Mouse (Mus musculus): ENCODE measurements at regions not wholly inside any gene's neighbourhood (a gene's known extent, or its start where the extent isn't known, plus 50 kb on each side); places are given as distances from the start of the nearest gene placed in this dataset.
A peak's percentile ranks its signal among the peaks of the same experiment; 100 is the strongest.

GRCm38 (mm10) chr1:108102607-108103006, 512.8 kb downstream of the Serpinb8 start:
- no peak for DNase-seq (ENCODE audit: low read depth, low spot score)

GRCm38 (mm10) chr1:108110984-108111383, 521.2 kb downstream of the Serpinb8 start:
- no peak for DNase-seq (ENCODE audit: low read depth, low spot score)

- no peak for DNase-seq (ENCODE audit: low read depth, low spot score)
Measured at GRCm38 (mm10) chr1:108127393-108127792, 537.6 kb downstream of the Serpinb8 start.

- DNase-seq (ENCODE audit: low read depth, low spot score) = no peak
Measured at GRCm38 (mm10) chr1:108132006-108132405, 542.2 kb downstream of the Serpinb8 start.

- DNase-seq (ENCODE audit: low read depth, low spot score) = peak; percentile 81
Measured at GRCm38 (mm10) chr1:108135346-108135745, 545.5 kb downstream of the Serpinb8 start.

GRCm38 (mm10) chr1:108144114-108144513, 554.3 kb downstream of the Serpinb8 start:
- no peak for DNase-seq (ENCODE audit: low read depth, low spot score)

GRCm38 (mm10) chr1:108181350-108182167, 591.8 kb downstream of the Serpinb8 start:
- no peak for DNase-seq (ENCODE audit: low read depth, low spot score)

- DNase-seq (ENCODE audit: low read depth, low spot score) = no peak
Measured at GRCm38 (mm10) chr1:108182168-108182539, 592.3 kb downstream of the Serpinb8 start.

- no peak for DNase-seq (ENCODE audit: low read depth, low spot score)
Measured at GRCm38 (mm10) chr1:108224047-108224446, 634.2 kb downstream of the Serpinb8 start.

GRCm38 (mm10) chr1:108240152-108240551, 650.3 kb downstream of the Serpinb8 start:
- no peak for DNase-seq (ENCODE audit: low read depth, low spot score)

- no peak for DNase-seq (ENCODE audit: low read depth, low spot score)
Measured at GRCm38 (mm10) chr1:108255147-108255546, 665.3 kb downstream of the Serpinb8 start.

GRCm38 (mm10) chr1:108259355-108259754, 669.5 kb downstream of the Serpinb8 start:
- peak; percentile 7 for DNase-seq (ENCODE audit: low read depth, low spot score)

GRCm38 (mm10) chr1:108282099-108282498, 692.3 kb downstream of the Serpinb8 start:
- no peak for DNase-seq (ENCODE audit: low read depth, low spot score)

- no peak for DNase-seq (ENCODE audit: low read depth, low spot score)
Measured at GRCm38 (mm10) chr1:108286571-108286970, 696.8 kb downstream of the Serpinb8 start.

Measured in R1 (cell line).